Mouse (Mus musculus) fat pad, adult 2 months (tissue): ENCODE results near the gene 5330417C22Rik.

Experiments used
- DNase-seq: peaks from one replicate; pipeline ENCODE4 v3.0.0-alpha.2; 2011; ENCODE audit warnings: low read depth, low spot score; ENCODE audit errors: extremely low read depth

The 5330417C22Rik gene

DNA sequence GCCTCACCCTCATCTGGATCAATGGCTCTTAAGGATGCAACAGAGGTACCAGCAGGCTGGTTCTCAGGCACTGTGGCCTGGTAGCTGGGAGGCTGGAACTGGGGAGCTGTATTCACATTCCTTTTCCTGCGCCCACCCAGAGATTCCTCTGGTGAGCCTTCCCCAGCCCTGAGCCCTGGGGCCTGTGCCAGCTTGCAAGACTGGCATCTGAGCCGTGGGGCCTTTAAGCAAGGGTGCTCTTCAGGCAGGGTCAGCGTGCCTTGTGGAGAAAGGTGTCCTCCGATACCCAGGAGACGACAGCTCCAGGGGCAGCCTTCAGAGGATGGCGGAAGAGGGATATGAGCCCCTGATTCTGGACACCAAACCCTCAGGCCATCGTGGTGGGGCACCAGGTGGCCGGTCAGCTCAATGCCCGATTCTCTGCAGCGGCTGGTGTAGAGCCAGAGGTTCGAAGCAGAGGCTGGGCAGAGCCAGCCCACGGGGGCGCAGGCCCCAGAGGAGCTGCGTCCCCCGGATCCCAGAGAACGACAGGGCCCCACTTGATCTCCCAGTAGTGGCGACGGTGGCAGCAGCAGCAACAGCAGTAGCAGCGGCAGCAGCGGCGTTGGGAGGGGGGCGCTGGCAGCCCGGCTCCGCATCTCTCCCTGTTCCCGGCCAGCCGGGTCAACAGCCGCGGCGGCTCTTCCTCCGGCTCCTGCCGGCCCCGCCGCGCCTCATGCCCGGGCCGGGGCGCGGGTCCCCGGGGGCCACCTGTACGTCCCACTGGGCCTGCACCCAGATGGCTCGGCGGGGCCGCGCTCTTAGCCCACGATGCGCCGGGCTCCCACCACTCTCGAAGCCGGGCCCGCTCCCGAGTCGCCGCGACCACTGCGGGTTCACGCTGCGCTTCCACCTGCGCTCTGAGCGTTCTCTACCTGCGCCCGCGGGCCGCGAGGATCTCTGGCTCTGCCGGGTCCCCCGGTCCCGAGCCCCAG lies 121.2 kb downstream of the 5330417C22Rik start, which contains the start of gene Celsr2:
TSS of gene Celsr2 (minus strand) at position 696 of the 974 bp plus-strand sequence.
- DNase-seq, result no peak

- no peak for DNase-seq
Observed at GRCm38 (mm10) chr3:108413634-108414360, 122.5 kb downstream of the 5330417C22Rik start.

- no peak for DNase-seq
Observed at GRCm38 (mm10) chr3:108411754-108412121, 124.6 kb downstream of the 5330417C22Rik start.

DNA sequence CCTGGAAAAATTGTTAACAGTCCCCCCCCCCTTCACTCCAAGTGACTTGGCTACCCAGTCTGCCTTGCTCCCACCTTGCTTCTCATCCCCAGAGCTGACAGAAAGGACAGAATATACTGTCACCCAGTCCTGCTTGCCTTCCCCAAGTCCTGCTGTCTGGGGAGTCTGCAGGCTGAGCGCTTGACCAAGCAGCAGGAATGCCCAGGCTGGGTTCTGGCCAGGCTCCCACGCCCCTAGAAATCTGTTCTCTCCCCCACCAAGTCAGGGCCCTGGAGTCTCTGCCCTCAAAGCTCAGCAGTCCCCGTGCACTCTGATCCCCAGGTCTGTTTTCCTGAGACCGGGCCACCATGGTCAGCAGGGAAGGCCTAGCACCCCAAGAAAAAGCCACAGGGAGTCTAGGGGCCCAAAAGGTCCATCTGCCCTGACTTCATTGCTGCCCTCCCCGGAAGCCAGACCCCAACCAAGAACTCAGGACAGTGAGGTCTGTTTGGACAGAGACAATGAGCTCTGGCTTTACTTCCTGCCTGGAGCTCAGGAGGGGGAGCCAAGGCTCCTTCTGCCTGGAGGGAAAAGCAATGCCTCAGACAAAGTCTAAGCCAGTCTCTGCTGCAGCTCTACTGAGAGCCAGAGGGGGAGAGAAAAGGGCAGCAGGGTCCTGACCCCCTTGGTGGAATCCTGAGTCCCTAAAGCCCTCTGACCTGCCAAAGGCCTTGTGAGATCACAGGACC lies 125.1 kb downstream of the 5330417C22Rik start:
- DNase-seq, result no peak

- DNase-seq, result no peak
Observed at GRCm38 (mm10) chr3:108410359-108410714, 126.0 kb downstream of the 5330417C22Rik start.

- DNase-seq, result no peak
Observed at GRCm38 (mm10) chr3:108409656-108410358, 126.5 kb downstream of the 5330417C22Rik start.

DNA sequence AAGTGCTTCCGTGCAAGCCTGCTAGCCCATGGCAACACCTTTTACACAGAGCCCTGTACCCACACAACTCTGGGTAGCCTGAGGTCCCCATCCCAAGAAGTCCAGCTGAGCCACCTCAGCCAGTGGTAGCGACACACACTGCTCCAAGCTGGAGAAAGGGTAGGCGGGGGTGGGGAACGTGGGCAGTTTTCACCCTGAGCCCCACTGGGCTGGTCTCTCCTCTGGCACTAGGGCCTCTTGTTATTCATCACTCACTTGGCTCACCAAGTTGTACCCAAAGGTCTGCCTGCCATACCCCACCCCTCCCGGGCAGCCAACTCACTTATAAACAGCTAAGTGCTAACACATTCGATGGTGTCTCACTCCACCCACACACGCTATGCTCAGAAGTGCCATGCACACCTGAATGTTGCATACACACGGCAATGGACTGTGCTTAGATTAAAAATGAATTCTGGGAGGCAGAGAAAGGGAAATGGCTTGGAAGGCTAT lies 127.8 kb downstream of the 5330417C22Rik start:
- peak; percentile 62 for DNase-seq

DNA sequence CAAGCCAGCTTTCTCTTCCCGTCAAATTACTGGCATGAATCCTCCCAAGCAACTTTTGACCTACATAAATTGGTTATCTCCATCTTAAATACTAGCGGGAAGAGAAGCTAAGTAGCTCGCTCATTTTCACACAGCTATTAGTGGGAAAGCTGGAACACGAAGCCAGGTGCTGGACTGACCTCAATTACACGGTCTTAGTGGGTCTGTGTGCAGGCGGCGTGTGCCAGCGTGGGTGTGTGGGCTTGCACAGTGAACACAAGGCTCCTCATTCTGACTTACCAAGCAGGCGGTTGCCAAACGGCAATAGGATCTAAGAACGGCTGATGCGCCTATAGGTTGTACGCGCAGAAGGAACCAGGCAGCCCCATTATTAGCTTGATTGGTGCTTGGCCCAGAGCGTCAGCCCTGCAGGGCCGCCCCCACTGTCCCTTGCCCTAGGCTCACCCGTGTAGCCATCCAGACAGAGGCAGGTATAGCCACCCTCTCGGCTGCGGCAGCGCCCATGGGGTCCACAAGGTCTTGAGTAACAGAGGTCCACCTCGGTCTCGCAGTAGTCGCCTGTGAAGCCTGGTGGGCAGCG lies 129.9 kb downstream of the 5330417C22Rik start:
- no peak for DNase-seq
